Mouse (Mus musculus): ENCODE measurements around the gene Smg1.

The Smg1 gene

GRCm38 (mm10) chr7:118141271-118141670 is 102.2 kb downstream of the Smg1 start:
- DNase-seq (ENCODE audit: low read depth, low spot score), result no peak

- no peak for DNase-seq (ENCODE audit: low read depth, low spot score)
Observed at GRCm38 (mm10) chr7:118135128-118135527, 108.3 kb downstream of the Smg1 start.

- DNase-seq (ENCODE audit: low read depth, low spot score), result peak; percentile 99
Observed at GRCm38 (mm10) chr7:118129430-118130041, 113.9 kb downstream of the Smg1 start, which contains the start of gene Arl6ip1. Gene Arl6ip1, minus strand, starts transcription at chr7:118129662.

GRCm38 (mm10) chr7:118128925-118129429 is 114.5 kb downstream of the Smg1 start:
- no peak for DNase-seq (ENCODE audit: low read depth, low spot score)

- no peak for DNase-seq (ENCODE audit: low read depth, low spot score)
Observed at GRCm38 (mm10) chr7:118126219-118126875, 117.1 kb downstream of the Smg1 start.

- no peak for DNase-seq (ENCODE audit: low read depth, low spot score)
Observed at GRCm38 (mm10) chr7:118125736-118126135, 117.7 kb downstream of the Smg1 start.

- DNase-seq (ENCODE audit: low read depth, low spot score), result no peak
Observed at GRCm38 (mm10) chr7:118123512-118124411, 119.7 kb downstream of the Smg1 start.

GRCm38 (mm10) chr7:118122235-118122634 is 121.2 kb downstream of the Smg1 start:
- no peak for DNase-seq (ENCODE audit: low read depth, low spot score)

GRCm38 (mm10) chr7:118120654-118121053 is 122.8 kb downstream of the Smg1 start:
- DNase-seq (ENCODE audit: low read depth, low spot score), result no peak

GRCm38 (mm10) chr7:118119946-118120345 is 123.5 kb downstream of the Smg1 start:
- DNase-seq (ENCODE audit: low read depth, low spot score), result no peak

GRCm38 (mm10) chr7:118119142-118119541 is 124.3 kb downstream of the Smg1 start:
- no peak for DNase-seq (ENCODE audit: low read depth, low spot score)

- DNase-seq (ENCODE audit: low read depth, low spot score), result no peak
Observed at GRCm38 (mm10) chr7:118118426-118118825, 125.0 kb downstream of the Smg1 start.

- no peak for DNase-seq (ENCODE audit: low read depth, low spot score)
Observed at GRCm38 (mm10) chr7:118117539-118118210, 125.8 kb downstream of the Smg1 start.

- DNase-seq (ENCODE audit: low read depth, low spot score), result no peak
Observed at GRCm38 (mm10) chr7:118116787-118117538, 126.5 kb downstream of the Smg1 start.

GRCm38 (mm10) chr7:118115877-118116568 is 127.4 kb downstream of the Smg1 start, which contains the start of gene Rps15a:
Gene Rps15a, minus strand, starts transcription at chr7:118116188.
- DNase-seq (ENCODE audit: low read depth, low spot score), result peak; percentile 97

- DNase-seq (ENCODE audit: low read depth, low spot score), result no peak
Observed at GRCm38 (mm10) chr7:118115533-118115876, 128.0 kb downstream of the Smg1 start.

GRCm38 (mm10) chr7:118113541-118114297 is 129.8 kb downstream of the Smg1 start:
- no peak for DNase-seq (ENCODE audit: low read depth, low spot score)

GRCm38 (mm10) chr7:118111128-118111527 is 132.3 kb downstream of the Smg1 start:
- no peak for DNase-seq (ENCODE audit: low read depth, low spot score)

- DNase-seq (ENCODE audit: low read depth, low spot score), result no peak
Observed at GRCm38 (mm10) chr7:118107671-118108070, 135.8 kb downstream of the Smg1 start.

Data from forelimb bud, embryonic 11.5 days (tissue).